Mouse (Mus musculus) liver, embryonic 14.5 days (tissue): ENCODE results near the gene Tgfbr3l. TPM values are rescaled to one million over a fixed set of nuclear protein-coding genes. Genes with fewer than 3 reads are reported as not detected.

Source experiments
- ATAC-seq: fragments of 200-750 bp; cut with Nextera tagmentation; 2 replicates; pipeline ENCODE4 v1.8.0; 2017; ENCODE audit warnings: moderate number of reproducible peaks, mild to moderate bottlenecking, moderate library complexity; ENCODE audit not compliant: insufficient read depth
- DNase-seq, 3 experiments: peaks; one replicate each; pipeline ENCODE4 v3.0.0-alpha.2; 2012 to 2013; ENCODE audit warnings: low read depth in 3 of 3, low spot score in 3 of 3
- H3K27ac ChIP-seq: fragments of 300-500 bp; sonication (generic); 2 replicates; pipeline ENCODE4 v1.5.1; 2014; ENCODE audit warnings: moderate library complexity, mild to moderate bottlenecking, control low read depth, inconsistent platforms
- H3K27me3 ChIP-seq: fragments of 300-500 bp; sonication (generic); 2 replicates; pipeline ENCODE4 v1.6.1; 2014; ENCODE audit warnings: mild to moderate bottlenecking, low read length, moderate library complexity; ENCODE audit not compliant: control insufficient read depth, insufficient read depth
- H3K36me3 ChIP-seq: fragments of 300-500 bp; sonication (generic); replicated peaks from 2 replicates; pipeline ENCODE4 v1.6.1; 2014; ENCODE audit warnings: low read depth; ENCODE audit not compliant: control insufficient read depth, insufficient read depth
- H3K4me1 ChIP-seq, 2 experiments: fragments of 200-500 bp in 1 of 2; fragments of 300-500 bp in 1 of 2; sonication (generic) in 1 of 2; replicated peaks; 2 replicates each; pipeline ENCODE4 v1.6.1; 2012 to 2014; ENCODE audit warnings: antibody characterized with exemption in 1 of 2, inconsistent platforms in 1 of 2, low read length in 1 of 2; ENCODE audit not compliant: control insufficient read depth in 2 of 2, insufficient read depth in 2 of 2
- H3K4me2 ChIP-seq: fragments of 300-500 bp; sonication (generic); 2 replicates; pipeline ENCODE4 v1.6.1; 2014; ENCODE audit warnings: low read depth, mild to moderate bottlenecking, control low read depth, moderate library complexity
- H3K4me3 ChIP-seq, 2 experiments: fragments of 200-500 bp in 1 of 2; fragments of 300-500 bp in 1 of 2; sonication (generic) in 1 of 2; 2 replicates each; pipeline ENCODE4 v1.5.1; 2012 to 2014; ENCODE audit warnings: low read depth in 2 of 2, low read length in 2 of 2, mild to moderate bottlenecking in 2 of 2, control low read depth in 1 of 2, inconsistent platforms in 1 of 2, moderate library complexity in 1 of 2; ENCODE audit not compliant: insufficient read depth in 1 of 2
- H3K9ac ChIP-seq: fragments of 300-500 bp; sonication (generic); replicated peaks from 2 replicates; pipeline ENCODE4 v1.6.1; 2014; ENCODE audit warnings: mild to moderate bottlenecking, control low read depth, moderate library complexity
- H3K9me3 ChIP-seq: fragments of 300-500 bp; sonication (generic); 2 replicates; pipeline ENCODE4 v1.6.1; 2016; ENCODE audit warnings: low read length, mixed read lengths; ENCODE audit not compliant: control insufficient read depth
- CTCF ChIP-seq: IDR thresholded peaks from 2 replicates; pipeline ENCODE4 v1.5.1; 2016; ENCODE audit warnings: antibody characterized with exemption, low read depth, control low read depth
- EP300 ChIP-seq: IDR thresholded peaks from 2 replicates; pipeline ENCODE4 v1.6.1; 2016; ENCODE audit warnings: antibody characterized with exemption, low read depth
- WGBS: fragments of 180-500 bp; shearing (Covaris S2); extraction: QIAGEN DNeasy Blood & Tissue Kit; methylation state at CpG from one replicate; pipeline ENCODE4 v1.1.7; 2014; ENCODE audit not compliant: insufficient replicate concordance; 5-methylcytosine and 5-hydroxymethylcytosine counted together
- polyA plus RNA-seq, 2 experiments: library from polyadenylated mRNA; depleted of rRNA in 1 of 2; stranded (reverse) in 1 of 2; unstranded in 1 of 2; fragments of >200 nt; fragmentation: Nextera tagmentation in 1 of 2; extraction: Ambion mirVana in 1 of 2; gene quantifications; 2 replicates each; pipeline versions ENCODE4 v1.2.1 to v1.2.3; 2012 to 2014

The Tgfbr3l gene
- polyA plus RNA-seq, 2 experiments = 0.30 to 5.2 TPM

GRCm38 (mm10) chr8:4222059-4222458 lies 26.0 kb upstream of the Tgfbr3l start:
- H3K9me3 ChIP-seq = no peaks in the 10 kb centered on the region
- H3K4me3 ChIP-seq = no peak overlapping the region
- no peak overlapping the region for H3K9ac ChIP-seq
- no peaks in the 10 kb centered on the region; a peak in 1 of 4 replicates for H3K4me1 ChIP-seq
- no peak overlapping the region for H3K27ac ChIP-seq
- no peaks in the 10 kb centered on the region for H3K36me3 ChIP-seq
- ATAC-seq (no peak), DNase-seq (no peak)
- peaks cover 23% of the 10 kb centered on the region for H3K27me3 ChIP-seq
- no peak overlapping the region for H3K4me2 ChIP-seq
- TF ChIP-seq EP300 (no peak), CTCF (no peak)

GRCm38 (mm10) chr8:4226323-4226722 lies 21.7 kb upstream of the Tgfbr3l start:
- DNase-seq (no peak), ATAC-seq (no peak)
- no peak for TF ChIP-seq EP300
- TF ChIP-seq CTCF = peak; percentile 15; the same call in 1 of the 2 replicates
- H3K4me2 ChIP-seq = peak overlapping the region; percentile 47
- H3K27ac ChIP-seq = no peak overlapping the region
- WGBS = 19% methylated on average over 4 of the region's 4 CpGs
- no peaks in the 10 kb centered on the region for H3K36me3 ChIP-seq
- H3K4me3 ChIP-seq = 0 out of 4 replicates have a peak overlapping the region, but pooled peaks of 1 of the 2 experiments have one; percentile 0
- no peak overlapping the region for H3K9ac ChIP-seq
- H3K27me3 ChIP-seq = peaks cover 15% of the 10 kb centered on the region
- peaks cover 0 to 3% of the 10 kb centered on the region in 2 experiments; a peak in 2 of 4 replicates for H3K4me1 ChIP-seq
- no peaks in the 10 kb centered on the region for H3K9me3 ChIP-seq

DNA sequence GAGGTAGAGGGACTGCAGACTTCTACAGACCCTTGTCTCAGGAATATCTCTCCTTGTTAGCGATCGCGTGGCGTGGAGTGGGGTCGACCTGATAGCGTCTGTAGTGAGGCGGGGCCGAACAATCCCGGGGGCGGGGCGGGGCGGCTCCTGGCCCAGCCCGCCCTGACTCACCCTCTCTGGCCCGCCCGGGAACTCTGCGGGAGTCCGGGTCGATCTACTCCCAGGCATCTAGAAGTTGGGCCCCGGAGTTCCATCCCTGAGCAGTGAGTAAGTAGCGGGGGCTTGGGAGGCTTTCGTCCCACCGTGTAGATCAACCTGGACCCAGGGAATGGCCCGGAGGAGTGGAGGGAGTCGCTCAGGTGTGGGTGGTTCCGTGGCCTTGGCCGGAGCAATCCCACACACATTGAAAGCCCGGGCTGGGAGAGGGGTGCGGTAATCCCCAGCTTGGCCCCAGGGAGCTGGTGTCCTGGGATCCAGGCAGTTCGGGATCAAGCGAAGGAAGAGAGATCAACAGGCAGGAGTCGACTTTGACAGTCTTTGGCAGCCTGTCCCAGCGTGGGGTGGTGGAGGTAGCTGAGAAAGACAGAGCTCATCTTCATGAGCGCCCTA lies 21.2 kb upstream of the Tgfbr3l start, which contains the start of gene Lrrc8e:
TSS of gene Lrrc8e (plus strand) at position 89 of the 609 bp plus-strand sequence.
- DNase-seq (no peak), ATAC-seq (peak; percentile 61; the same call in 1 of the 2 replicates)
- Histone ChIP-seq H3K9ac (no peak within 1 kb of the TSS), H3K27ac (no peak within 1 kb of the TSS), H3K4me1 (peaks cover 0 to 3% of the 10 kb centered on the region in 2 experiments; a peak in 2 of 4 replicates), H3K9me3 (no peaks in the 10 kb centered on the region), H3K27me3 (peaks cover 15% of the 10 kb centered on the region), H3K4me3 (0 out of 4 replicates have a peak within 1 kb of the TSS, but pooled peaks of 1 of the 2 experiments have one; percentile 0), H3K4me2 (peak within 1 kb of the TSS; percentile 47), H3K36me3 (no peaks in the 10 kb centered on the region)
- 6% methylated on average over 33 of the region's 33 CpGs for WGBS
- TF ChIP-seq CTCF (no peak), EP300 (no peak)

GRCm38 (mm10) chr8:4227919-4228318 lies 20.1 kb upstream of the Tgfbr3l start:
- ATAC-seq (no peak), DNase-seq (no peak)
- Histone ChIP-seq H3K4me1 (peaks cover 0 to 3% of the 10 kb centered on the region in 2 experiments; a peak in 2 of 4 replicates), H3K9me3 (no peaks in the 10 kb centered on the region), H3K36me3 (no peaks in the 10 kb centered on the region), H3K27ac (no peak overlapping the region), H3K4me2 (no peak overlapping the region), H3K4me3 (no peak overlapping the region), H3K27me3 (peaks cover 15% of the 10 kb centered on the region), H3K9ac (no peak overlapping the region)
- no peak for TF ChIP-seq EP300
- TF ChIP-seq CTCF = no peak
- 68% methylated on average over 4 of the region's 4 CpGs for WGBS

DNA sequence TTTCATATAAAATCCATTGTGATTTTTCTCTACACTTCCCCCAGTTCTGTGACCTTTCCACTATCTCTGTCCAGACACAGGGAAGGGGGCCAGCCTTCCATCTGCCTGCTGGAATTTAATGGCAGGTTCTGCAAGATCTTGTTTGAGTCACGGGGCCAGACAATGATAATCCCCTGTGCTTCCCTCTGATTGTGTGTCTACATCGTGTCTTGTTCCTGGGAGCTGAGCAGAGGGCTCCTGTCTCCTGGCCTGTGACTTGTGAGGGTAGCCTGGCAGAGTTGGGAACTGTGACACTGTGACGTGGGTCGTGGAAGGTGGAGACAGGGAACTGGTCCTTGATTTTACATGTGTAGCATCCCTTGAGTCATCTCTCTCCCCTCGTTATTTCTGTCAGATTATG lies 18.2 kb upstream of the Tgfbr3l start:
- Histone ChIP-seq H3K9ac (no peak overlapping the region), H3K36me3 (no peaks in the 10 kb centered on the region), H3K4me3 (no peak overlapping the region), H3K27ac (no peak overlapping the region), H3K4me1 (peaks cover 0 to 3% of the 10 kb centered on the region in 2 experiments; a peak in 2 of 4 replicates), H3K4me2 (no peak overlapping the region), H3K27me3 (peaks cover 15% of the 10 kb centered on the region), H3K9me3 (no peaks in the 10 kb centered on the region)
- TF ChIP-seq EP300 (no peak), CTCF (no peak)
- WGBS = 44% methylated on average over 5 of the region's 5 CpGs
- no peak for DNase-seq
- ATAC-seq = no peak
